Mouse (Mus musculus) kidney, adult 2 months (tissue): ENCODE results near the gene Slc35a5. TPM values are rescaled to one million over a fixed set of nuclear protein-coding genes. Genes with fewer than 3 reads are reported as not detected.

Experiments
- DNase-seq: peaks from one replicate; pipeline ENCODE4 v3.0.0; 2021
- H3K27ac ChIP-seq: fragments of 200-500 bp; 2 replicates; pipeline ENCODE4 v1.5.1; 2012; ENCODE audit warnings: low read depth, low read length, control low read depth, inconsistent platforms; ENCODE audit not compliant: insufficient read depth
- H3K27me3 ChIP-seq: fragments of 200-500 bp; replicated peaks from 2 replicates; pipeline ENCODE4 v1.6.1; 2012; ENCODE audit warnings: mild to moderate bottlenecking, moderate library complexity, low read length, inconsistent platforms; ENCODE audit not compliant: control insufficient read depth, insufficient read depth
- H3K36me3 ChIP-seq: fragments of 200-500 bp; 2 replicates; pipeline ENCODE4 v1.6.1; 2012; ENCODE audit warnings: mild to moderate bottlenecking, moderate library complexity, low read length, inconsistent platforms; ENCODE audit not compliant: control insufficient read depth, insufficient read depth
- H3K4me1 ChIP-seq: fragments of 200-500 bp; 2 replicates; pipeline ENCODE4 v1.6.1; 2011; ENCODE audit warnings: low read length; ENCODE audit not compliant: control insufficient read depth, insufficient read depth
- H3K4me3 ChIP-seq: fragments of 200-500 bp; 2 replicates; pipeline ENCODE4 v1.5.1; 2011; ENCODE audit warnings: mild to moderate bottlenecking, low read depth, low read length, control low read depth; ENCODE audit not compliant: insufficient read depth
- CTCF ChIP-seq: fragments of 200-500 bp; conservative IDR thresholded peaks from 2 replicates; pipeline ENCODE4 v1.5.1; 2011; ENCODE audit warnings: low read depth, mild to moderate bottlenecking, control low read depth, low read length, moderate library complexity, mixed read lengths; ENCODE audit not compliant: insufficient read depth, insufficient read length
- POLR2A ChIP-seq: fragments of 200-500 bp; IDR thresholded peaks from one replicate; pipeline ENCODE4 v1.6.1; 2011; ENCODE audit warnings: low read depth, low read length, control low read depth
- WGBS: fragments of 180-500 bp; shearing (Covaris S2); methylation state at CpG from one replicate; pipeline ENCODE4 v1.1.7; 2018; 5-methylcytosine and 5-hydroxymethylcytosine counted together
- polyA plus RNA-seq: library from polyadenylated mRNA; depleted of rRNA; stranded (reverse); fragments of >200 nt; gene quantifications from 2 replicates; pipeline ENCODE4 v1.2.3, GENCODE M21; 2012; rRNA removed

Gene Slc35a5
- 23.1 and 24.9 TPM in 2 replicates for polyA plus RNA-seq

DNA sequence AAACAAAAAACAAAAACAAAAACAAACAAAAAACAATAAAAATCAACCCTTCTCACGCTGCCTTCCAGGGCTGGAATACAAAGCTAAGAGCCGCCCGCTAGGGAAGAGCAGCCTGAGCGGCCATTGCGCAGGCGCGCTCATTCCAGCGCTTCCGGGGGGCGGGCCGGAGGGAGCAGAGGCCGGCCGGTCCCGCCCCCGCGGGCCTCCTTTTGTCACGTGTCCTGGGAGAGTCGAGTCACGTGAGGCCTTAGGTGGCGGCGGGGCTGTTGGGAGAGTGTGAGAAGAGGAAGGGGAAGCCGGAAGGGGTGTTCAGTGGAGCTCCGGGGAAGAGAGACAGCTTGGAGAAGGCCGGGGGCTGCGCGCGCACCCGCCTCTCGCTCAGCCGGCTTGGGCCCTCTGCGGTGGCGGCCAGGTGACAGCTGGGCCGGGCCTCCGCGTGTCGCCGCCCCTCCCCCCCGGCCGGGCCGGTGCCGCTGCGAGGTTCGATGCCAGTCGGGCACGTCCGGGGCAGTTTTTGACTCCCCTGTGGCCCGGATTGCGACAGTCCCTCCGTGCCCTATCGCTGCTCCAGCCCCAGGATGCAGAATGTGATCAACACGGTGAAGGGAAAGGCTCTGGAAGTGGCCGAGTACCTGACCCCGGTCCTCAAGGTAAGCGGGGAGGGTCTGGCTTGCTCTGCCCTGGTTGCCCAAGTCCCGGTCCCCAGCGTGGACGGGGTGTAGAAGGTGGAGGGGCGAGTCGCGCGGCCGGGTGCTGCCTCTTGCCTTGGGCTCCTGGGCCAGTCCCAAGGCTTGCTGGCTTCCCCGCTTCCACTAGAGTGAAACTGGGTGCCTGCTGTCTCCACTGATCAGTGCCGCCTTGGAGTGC, at the start of gene Slc35a5, which contains the start of gene Atg3:
Gene Slc35a5, minus strand, starts transcription at position 185 of the 867 bp plus-strand sequence.
Gene Atg3, plus strand, starts transcription at position 264 of the 867 bp plus-strand sequence.
- H3K4me3 ChIP-seq: peak within 1 kb of the TSS; percentile 82
- H3K4me1 ChIP-seq: peaks cover 3% of the 10 kb centered on the region; the same call in 1 of the 2 replicates
- peak; percentile 98 for DNase-seq
- peak within 1 kb of the TSS; percentile 84 for H3K27ac ChIP-seq
- H3K36me3 ChIP-seq: no peaks in the 10 kb centered on the region
- no peaks in the 10 kb centered on the region for H3K27me3 ChIP-seq
- TF ChIP-seq POLR2A (peak; percentile 49), CTCF (no peak)
- WGBS: under 1% methylated on average over 63 of the region's 64 CpGs

DNA sequence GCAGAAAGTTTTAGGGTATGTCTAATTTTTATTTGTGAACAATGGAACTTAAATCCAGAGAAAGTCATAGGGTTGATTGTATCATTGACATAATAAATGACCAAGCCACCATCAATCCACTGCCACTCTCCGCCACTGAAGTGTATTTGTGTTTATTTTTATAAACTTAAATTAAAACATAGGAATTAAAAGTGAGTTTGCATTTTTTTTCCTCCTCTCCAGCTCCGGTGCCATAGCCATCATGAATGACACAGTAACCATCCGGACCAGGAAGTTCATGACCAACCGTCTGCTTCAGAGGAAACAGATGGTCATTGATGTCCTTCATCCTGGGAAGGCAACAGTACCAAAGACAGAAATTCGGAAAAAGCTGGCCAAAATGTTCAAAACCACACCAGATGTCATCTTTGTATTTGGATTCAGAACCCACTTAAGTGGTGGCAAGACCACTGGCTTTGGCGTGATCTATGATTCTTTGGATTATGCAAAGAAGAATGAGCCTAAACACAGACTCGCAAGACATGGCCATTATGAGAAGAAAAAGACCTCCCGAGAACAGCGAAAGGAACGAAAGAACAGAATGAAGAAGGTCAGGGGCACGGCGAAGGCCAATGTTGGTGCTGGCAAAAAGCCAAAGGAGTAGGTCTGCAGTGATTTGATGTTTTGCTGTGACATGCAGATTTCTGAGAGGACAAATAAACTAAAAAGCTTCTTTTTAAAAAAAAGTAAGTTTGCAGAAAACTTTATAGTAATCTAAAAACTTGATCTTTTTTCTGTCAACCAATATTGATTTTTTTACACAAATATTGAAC, 46.6 kb upstream of the Slc35a5 start:
- H3K36me3 ChIP-seq: no peaks in the 10 kb centered on the region
- H3K27ac ChIP-seq: no peak overlapping the region
- DNase-seq: peak; percentile 18
- no peaks in the 10 kb centered on the region for H3K4me1 ChIP-seq
- H3K4me3 ChIP-seq: no peak overlapping the region
- WGBS: 69% methylated on average over 12 of the region's 12 CpGs
- TF ChIP-seq CTCF (no peak), POLR2A (no peak)
- no peaks in the 10 kb centered on the region for H3K27me3 ChIP-seq

DNA sequence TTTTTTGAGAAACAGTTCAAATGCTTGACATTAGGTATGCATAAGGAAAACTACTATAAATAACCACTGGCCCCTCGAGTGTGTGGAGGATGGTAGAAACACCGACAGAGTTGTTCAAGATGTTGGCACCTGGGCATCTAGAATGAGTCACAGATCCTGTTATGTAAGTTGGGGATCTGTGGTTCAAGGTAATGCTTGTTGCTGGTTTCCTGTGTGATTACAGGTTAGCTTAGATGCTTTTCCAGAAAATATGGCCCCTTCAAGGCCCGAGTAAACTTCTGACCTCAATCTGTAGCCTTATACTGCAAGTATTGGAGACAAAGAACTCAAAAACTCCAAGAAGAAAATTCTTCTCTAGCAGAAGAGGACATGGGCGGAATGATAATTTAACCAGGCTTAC, 45.9 kb upstream of the Slc35a5 start:
- WGBS: 73% methylated on average over 4 of the region's 4 CpGs
- Histone ChIP-seq H3K27me3 (no peaks in the 10 kb centered on the region), H3K27ac (no peak overlapping the region), H3K36me3 (no peaks in the 10 kb centered on the region), H3K4me3 (no peak overlapping the region), H3K4me1 (no peaks in the 10 kb centered on the region)
- TF ChIP-seq CTCF (no peak), POLR2A (no peak)
- DNase-seq: no peak

DNA sequence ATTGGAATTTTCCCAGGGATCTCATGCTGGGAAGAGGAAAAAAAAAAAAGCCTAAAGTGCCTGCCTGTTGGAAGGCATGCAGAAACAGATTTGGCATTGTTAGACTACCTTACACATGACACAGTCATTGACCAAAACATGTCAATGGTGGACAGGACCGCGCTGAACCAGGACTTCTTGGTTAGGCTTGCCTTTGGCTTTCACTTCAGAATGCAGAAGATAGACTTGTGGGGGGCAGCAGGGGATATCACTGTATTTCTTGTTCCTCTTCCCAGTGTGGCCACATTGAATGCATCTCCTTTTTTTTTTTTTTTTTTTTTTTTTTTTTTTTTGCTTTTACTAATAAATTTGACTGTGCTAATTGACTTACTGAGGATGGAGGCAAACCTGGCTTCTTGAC, 42.9 kb upstream of the Slc35a5 start:
- DNase-seq: no peak
- no peak overlapping the region for H3K27ac ChIP-seq
- WGBS: 96% methylated on average over 2 of the region's 2 CpGs
- H3K4me3 ChIP-seq: no peak overlapping the region
- H3K36me3 ChIP-seq: no peaks in the 10 kb centered on the region
- H3K27me3 ChIP-seq: no peaks in the 10 kb centered on the region
- no peaks in the 10 kb centered on the region for H3K4me1 ChIP-seq
- no peak for TF ChIP-seq CTCF
- TF ChIP-seq POLR2A: no peak

DNA sequence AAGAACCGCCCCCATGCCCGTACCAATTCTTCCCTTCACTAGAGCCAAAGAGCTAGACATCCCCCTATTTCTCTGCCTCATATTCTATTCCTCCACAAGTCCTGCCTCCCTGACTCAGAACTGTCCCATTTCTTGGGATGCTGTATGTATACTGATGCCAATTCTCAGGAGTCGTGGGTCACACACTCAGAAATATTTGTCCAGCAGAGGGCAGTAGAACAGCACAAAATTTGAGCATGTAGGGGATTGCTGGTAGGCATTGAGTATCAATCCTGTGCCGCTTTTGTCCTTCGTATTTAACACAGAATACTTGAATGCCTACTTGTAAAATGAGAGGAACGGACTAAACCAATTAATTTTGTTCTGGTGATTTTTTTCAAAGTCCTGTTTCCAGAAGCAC, 38.3 kb upstream of the Slc35a5 start:
- DNase-seq: peak; percentile 78
- no peaks in the 10 kb centered on the region for H3K4me1 ChIP-seq
- H3K36me3 ChIP-seq: no peaks in the 10 kb centered on the region
- no peak overlapping the region for H3K4me3 ChIP-seq
- H3K27ac ChIP-seq: no peak overlapping the region
- 35% methylated on average over 6 of the region's 6 CpGs for WGBS
- H3K27me3 ChIP-seq: no peaks in the 10 kb centered on the region
- peak; percentile 50 for TF ChIP-seq CTCF
- TF ChIP-seq POLR2A: no peak

DNA sequence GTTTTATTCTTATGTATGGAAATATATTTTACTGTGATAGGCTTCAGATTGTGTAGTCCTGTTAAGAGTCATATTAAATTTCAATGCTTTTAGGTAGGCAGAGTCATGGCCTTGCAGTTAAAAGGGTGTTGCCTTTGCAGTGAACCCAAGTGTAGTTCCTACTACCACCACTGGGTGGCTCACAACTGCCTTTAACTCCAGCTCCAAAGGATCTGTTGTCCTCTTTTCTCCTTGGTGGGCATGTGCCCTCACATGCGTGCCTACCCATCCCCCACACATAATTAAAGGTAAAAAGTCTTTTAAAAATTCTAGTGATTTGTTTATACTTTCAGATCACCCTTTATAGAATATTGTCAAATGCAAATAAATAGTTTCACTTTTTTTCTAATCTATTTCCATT, 34.1 kb upstream of the Slc35a5 start:
- Histone ChIP-seq H3K4me3 (no peak overlapping the region), H3K27me3 (no peaks in the 10 kb centered on the region), H3K27ac (no peak overlapping the region), H3K36me3 (peaks cover 4% of the 10 kb centered on the region), H3K4me1 (no peaks in the 10 kb centered on the region)
- no peak for TF ChIP-seq POLR2A
- peak; percentile 79 for TF ChIP-seq CTCF
- peak; percentile 79 for DNase-seq
- WGBS: 3% methylated on average over 1 of the region's 1 CpGs

DNA sequence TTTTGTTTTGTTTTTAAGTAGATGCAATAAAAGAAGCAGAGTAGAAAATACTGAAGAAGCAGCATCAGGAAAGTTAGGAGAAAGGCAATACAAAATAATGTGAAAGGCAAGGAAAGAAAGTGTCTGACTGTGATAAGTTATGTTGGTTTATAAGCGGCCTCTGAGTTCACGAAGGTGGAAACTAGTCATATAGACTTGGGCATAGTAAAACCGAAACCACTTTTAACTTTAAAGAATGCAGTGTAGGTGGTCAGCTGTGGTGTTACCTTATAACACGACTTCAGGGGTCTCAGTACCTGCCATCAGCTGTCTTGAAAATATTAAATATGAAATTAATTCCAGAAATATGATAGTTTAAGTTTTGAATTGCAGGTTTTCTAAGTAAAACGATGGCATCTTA, 23.3 kb upstream of the Slc35a5 start:
- no peak for TF ChIP-seq POLR2A
- TF ChIP-seq CTCF: no peak
- Histone ChIP-seq H3K4me1 (peaks cover 3% of the 10 kb centered on the region; the same call in 1 of the 2 replicates), H3K27ac (no peak overlapping the region), H3K36me3 (peaks cover 6% of the 10 kb centered on the region), H3K4me3 (no peak overlapping the region), H3K27me3 (no peaks in the 10 kb centered on the region)
- no peak for DNase-seq
- 92% methylated on average over 5 of the region's 5 CpGs for WGBS
